ENCODE assay signal across 10 mouse cellular contexts in the genomic region with DNA sequence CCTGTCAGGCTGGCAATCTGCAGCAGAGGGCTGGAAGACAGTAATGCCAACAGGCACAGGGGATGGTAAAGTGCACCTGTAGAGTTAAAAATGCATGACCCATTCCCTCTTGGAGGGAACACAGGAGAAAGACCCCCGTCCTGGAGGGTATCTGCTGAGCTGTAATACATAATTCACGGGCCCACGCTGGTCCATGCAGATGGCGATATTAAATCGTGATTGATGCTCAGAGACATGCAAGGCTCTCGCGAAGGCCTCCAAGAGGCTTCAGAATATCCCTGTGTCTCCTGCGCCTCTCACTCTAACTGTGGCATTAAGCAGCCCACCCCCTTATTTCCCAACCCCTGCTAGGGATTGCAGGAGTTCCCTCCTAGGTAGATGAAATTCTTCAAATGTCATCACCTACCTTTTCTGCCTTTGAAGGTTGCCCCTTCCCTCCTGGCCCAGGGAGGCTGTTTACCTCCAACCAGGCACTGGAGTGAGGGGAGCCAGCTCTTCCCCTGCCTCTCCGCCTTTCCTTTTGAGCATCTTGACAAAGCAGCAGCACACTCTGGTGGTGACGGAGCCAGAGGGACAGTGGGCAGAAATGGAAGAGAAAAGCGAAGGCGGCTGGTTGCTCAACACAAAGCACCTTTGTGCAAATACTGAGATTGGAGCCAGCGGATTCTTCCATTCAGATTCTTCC. TPM values are rescaled to one million over a fixed set of nuclear protein-coding genes. Genes with fewer than 3 reads are reported as not detected.
DNase-seq lines count a peak whose midpoint lies in the region; ATAC-seq and TF ChIP-seq lines count a peak whose summit lies in the region.
"Had no signal": no experiment of that assay in that cellular context is flagged by ENCODE, and none has a peak within 500 bp of the region (broad histone marks: within the 10 kb centered on the region; RNA-seq: fewer than 3 reads in every experiment).

No protein-coding gene starts in this region.

- WGBS in forebrain, postnatal 0 days, result 41% methylated on average over 13 of the region's 13 CpGs

- H3K4me3 ChIP-seq in forebrain, postnatal 0 days (ENCODE audit: low read depth, low read length), result no peak overlapping the region
- H3K4me3 ChIP-seq: midbrain, embryonic 12.5 days had no signal

- no peaks in the 10 kb centered on the region for H3K27me3 ChIP-seq in forebrain, postnatal 0 days (ENCODE audit: insufficient read depth, low read length)

- H3K4me2 ChIP-seq in forebrain, postnatal 0 days (ENCODE audit: low read depth), result peak overlapping the region; percentile 31
- H3K4me2 ChIP-seq: midbrain, embryonic 12.5 days had no signal

- no peaks in the 10 kb centered on the region; the same call in 1 of the 2 replicates for H3K36me3 ChIP-seq in forebrain, postnatal 0 days (ENCODE audit: insufficient read depth)
- H3K36me3 ChIP-seq: midbrain, embryonic 12.5 days had no signal

- no peak overlapping the region for H3K9ac ChIP-seq in forebrain, postnatal 0 days
- H3K9ac ChIP-seq: midbrain, embryonic 12.5 days had no signal

- TF ChIP-seq CTCF in forebrain, postnatal 0 days (IDR thresholded peaks at IDR 0.05; ENCODE audit: low read depth), result peak; percentile 77

- peak; percentile 50 to 57 for DNase-seq in frontal cortex, postnatal 36 days (ENCODE audit: low spot score in 2 of 2)
- no peak for DNase-seq in frontal cortex, postnatal 14 days (ENCODE audit: low spot score in 2 of 2)
- peak; percentile 86 for DNase-seq in Muller cell, postnatal 12 days (ENCODE audit: inconsistent ontology term)
- DNase-seq in forebrain, postnatal 0 days, result peak; percentile 70
- DNase-seq in lung, postnatal 36 days, result peak; percentile 49
- no peak for DNase-seq in thymus, postnatal 25 days
- no peak for DNase-seq in spleen, adult 12 weeks (ENCODE audit: low spot score)
- DNase-seq in adrenal gland, postnatal 4 days (ENCODE audit: low spot score in 2 of 2), result no peak

- no peak overlapping the region for H3K27ac ChIP-seq in forebrain, postnatal 0 days (ENCODE audit: low read depth, low read length)
- H3K27ac ChIP-seq: midbrain, embryonic 12.5 days had no signal

- peaks cover 11% of the 10 kb centered on the region; the same call in 1 of the 2 replicates for H3K4me1 ChIP-seq in forebrain, postnatal 0 days (ENCODE audit: insufficient read depth)

- H3K9me3 ChIP-seq in forebrain, postnatal 0 days (ENCODE audit: low read length), result 0 out of 2 replicates have a peak, but pooled peaks cover 3% of the 10 kb centered on the region
- H3K9me3 ChIP-seq: midbrain, embryonic 12.5 days had no signal

- peak; percentile 85 for ATAC-seq in forebrain, postnatal 0 days

RNA-seq across cellular contexts. Expression of gene Nrp2, which starts 14.6 kb away (rescaled TPM):
- 63.2 and 120 TPM in 2 replicates for total RNA-seq in forebrain, postnatal 0 days (2014; rRNA removed)
- 16.1 and 31.6 TPM in 2 replicates for polyA plus RNA-seq in forebrain, postnatal 0 days (2015; fragmentation: Nextera tagmentation; extraction: Ambion mirVana)
- total RNA-seq in adrenal gland, postnatal 4 days (2021), result 10 to 100 TPM; 42.5 to 51.6 TPM
- total RNA-seq: MEL had no signal

Comparison
In these comparisons a context has a peak if more than half of its experiments do, and no peak if none do; other contexts are left out.
1. DNase-seq: peak in frontal cortex, postnatal 36 days (2 of 2), Muller cell, postnatal 12 days (single experiment), forebrain, postnatal 0 days (single experiment) and lung, postnatal 36 days (single experiment); none in frontal cortex, postnatal 14 days (0 of 2), thymus, postnatal 25 days (single experiment), spleen, adult 12 weeks (single experiment) and adrenal gland, postnatal 4 days (0 of 2).